Mouse (Mus musculus): ENCODE measurements at regions not wholly inside any gene's neighbourhood (a gene's known extent, or its start where the extent isn't known, plus 50 kb on each side); places are given as distances from the start of the nearest gene placed in this dataset.

- no peak for DNase-seq (ENCODE audit: low spot score)
These were observed 317.5 kb upstream of the Isx start for GRCm38 (mm10) chr8:74555434-74555833.

DNA sequence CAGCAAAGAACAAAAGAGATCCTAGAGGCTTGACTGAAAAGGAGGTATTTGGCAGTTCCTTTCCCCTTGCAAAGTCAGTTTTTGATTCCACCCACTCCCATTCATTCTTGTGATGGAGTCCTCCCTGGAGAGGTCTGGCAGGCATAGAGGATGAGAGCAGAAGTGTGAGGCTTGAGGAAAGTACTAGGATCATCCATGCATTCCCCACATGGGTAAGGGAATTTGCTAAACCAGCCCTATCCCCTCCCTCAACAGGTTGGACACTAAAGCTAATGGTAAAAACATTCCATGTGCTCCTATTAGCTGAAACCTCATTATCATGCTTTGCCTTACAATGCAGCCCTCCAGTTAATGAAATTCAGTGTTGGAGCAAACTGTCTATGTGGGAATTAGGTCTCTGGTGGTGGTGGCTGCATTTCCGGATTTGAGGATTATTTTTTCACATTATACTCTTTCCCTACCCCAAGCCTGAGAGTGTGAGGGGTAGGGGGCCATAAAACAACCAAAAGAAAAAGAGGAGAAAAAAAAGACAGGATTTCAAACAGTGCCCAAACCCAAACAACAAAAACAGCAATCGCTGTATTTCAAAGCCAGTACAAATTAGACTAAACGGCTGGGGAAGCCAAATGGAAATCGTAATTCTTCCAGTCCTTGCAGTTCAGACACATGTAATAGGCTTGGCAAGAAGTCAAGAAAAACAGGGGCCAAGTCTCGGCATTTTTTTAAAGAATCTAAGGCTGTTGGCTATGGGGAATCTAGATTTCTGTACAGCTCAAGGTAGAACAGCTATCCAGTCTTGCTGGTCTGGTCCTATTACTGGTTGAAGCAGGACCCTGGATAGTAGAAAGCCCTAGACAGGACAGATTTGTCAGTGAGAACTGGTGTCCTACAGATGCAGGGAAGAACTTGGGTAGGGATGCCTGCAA is 315.2 kb upstream of the Isx start:
- peak; percentile 5 for DNase-seq (ENCODE audit: low spot score)

DNA sequence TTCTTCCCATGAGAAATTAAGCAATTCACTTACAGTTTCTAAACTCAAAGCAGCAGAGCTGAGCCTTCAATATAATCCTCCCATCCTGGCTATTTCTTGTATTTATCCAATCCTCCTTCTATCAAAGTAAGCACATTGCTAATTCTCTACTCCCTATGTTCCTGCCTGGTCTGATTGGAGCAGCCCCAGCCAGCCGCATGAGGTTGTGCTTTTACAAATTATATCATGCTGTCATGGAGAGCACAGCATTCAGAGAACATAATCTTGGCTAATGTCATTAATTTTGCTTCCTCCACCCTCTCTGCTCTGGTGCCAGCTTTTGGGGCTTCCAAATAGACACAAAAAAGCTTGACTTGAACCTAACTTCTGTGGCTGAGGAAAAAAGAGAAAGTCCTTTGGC is 311.9 kb upstream of the Isx start:
- no peak for DNase-seq (ENCODE audit: low spot score)

Data from adipocyte (in vitro differentiated cells).